Mouse (Mus musculus) central nervous system, embryonic 18 days (tissue): Measurements from ENCODE around the gene Saa3. TPM values are rescaled to one million over a fixed set of nuclear protein-coding genes. Genes with fewer than 3 reads are reported as not detected.

Experiments
- polyA plus RNA-seq: library from polyadenylated mRNA; depleted of rRNA; stranded (reverse); fragments of >200 nt; gene quantifications from 2 replicates; pipeline ENCODE4 v1.2.3, GENCODE M21; 2012; rRNA removed

Saa3 gene
- 10.5 TPM in 1 of 2 replicates, not detected in the other for polyA plus RNA-seq

GRCm38 (mm10) chr7:46715600-46715999 is at the start of gene Saa3:
Gene Saa3 (minus strand): TSS chr7:46715700.

GRCm38 (mm10) chr7:46751490-46751889 is 36.0 kb upstream of the Saa3 start, which contains the start of gene Saa2:
Gene Saa2 (plus strand): TSS chr7:46751790.

GRCm38 (mm10) chr7:46742880-46743279 is 27.4 kb upstream of the Saa3 start, which contains the start of gene Saa1:
Gene Saa1 (minus strand): TSS chr7:46742980.

GRCm38 (mm10) chr7:46732458-46732857 is 17.0 kb upstream of the Saa3 start, which contains the start of gene Saa4:
Gene Saa4 (minus strand): TSS chr7:46732603.

GRCm38 (mm10) chr7:46710390-46710844 is 5.1 kb downstream of the Saa3 start, which contains the start of gene Saal1:
Gene Saal1 (minus strand): TSS chr7:46710680.

GRCm38 (mm10) chr7:46672160-46672672 is 43.3 kb downstream of the Saa3 start, which contains the start of gene Tph1:
Gene Tph1 (minus strand): TSS chr7:46672537.

Other genes starting within 250 kb of the Saa3 start
- gene Sergef, start 75.9 kb downstream of the Saa3 start, polyA plus RNA-seq: 48.6 and 51.4 TPM in 2 replicates
- gene Tph1, start 43.2 kb downstream of the Saa3 start, polyA plus RNA-seq: 0.13 and 1.1 TPM in 2 replicates
- 13.8 and 13.9 TPM in 2 replicates for gene Saal1, start 5.0 kb downstream of the Saa3 start, polyA plus RNA-seq
- gene Saa4, start 16.9 kb upstream of the Saa3 start, polyA plus RNA-seq: not detected in 2 replicates
- gene Saa1, start 27.3 kb upstream of the Saa3 start, polyA plus RNA-seq: 0.16 TPM in 1 of 2 replicates, not detected in the other
- not detected in 2 replicates for gene Saa2, start 36.1 kb upstream of the Saa3 start, polyA plus RNA-seq
- gene Hps5, start 80.4 kb upstream of the Saa3 start, polyA plus RNA-seq: 19.6 and 21.4 TPM in 2 replicates
- gene Gtf2h1, start 80.4 kb upstream of the Saa3 start, polyA plus RNA-seq: 31.3 and 33.4 TPM in 2 replicates
- gene Ldha, start 125.8 kb upstream of the Saa3 start, polyA plus RNA-seq: 444 and 483 TPM in 2 replicates
- gene Ldhc, start 145.5 kb upstream of the Saa3 start, polyA plus RNA-seq: 0.08 and 0.15 TPM in 2 replicates
- gene Tsg101, start 204.3 kb upstream of the Saa3 start, polyA plus RNA-seq: 97.7 and 109 TPM in 2 replicates
- gene Uevld, start 242.8 kb upstream of the Saa3 start, polyA plus RNA-seq: 8.0 TPM in 2 replicates